Mouse (Mus musculus) midbrain, embryonic 11.5 days (tissue): ENCODE results near the gene Csf3r. TPM values are rescaled to one million over a fixed set of nuclear protein-coding genes. Genes with fewer than 3 reads are reported as not detected.
A peak's percentile ranks its signal among the peaks of the same experiment; 100 is the strongest.
"Not testable (repeated sequence)": the region's sequence is repeated elsewhere in the genome, so short reads cannot be mapped to it uniquely, and the experiment has no call there.

Experiments
- ATAC-seq: fragments of 200-750 bp; cut with Nextera tagmentation; 2 replicates; pipeline ENCODE4 v1.8.0; 2017; ENCODE audit warnings: moderate TSS enrichment, moderate library complexity; ENCODE audit not compliant: low FRiP score
- DNase-seq: peaks from one replicate; pipeline ENCODE4 v3.0.0; 2015; ENCODE audit warnings: low spot score; ENCODE audit errors: missing footprints
- H3K27ac ChIP-seq: fragments of 300-500 bp; sonication (generic); 2 replicates; pipeline ENCODE4 v1.5.1; 2014; ENCODE audit warnings: low read depth, low read length
- H3K27me3 ChIP-seq: fragments of 300-500 bp; sonication (generic); 2 replicates; pipeline ENCODE4 v1.6.1; 2014; ENCODE audit warnings: mild to moderate bottlenecking, low read length, moderate library complexity, mixed read lengths; ENCODE audit not compliant: control insufficient read depth, insufficient read depth
- H3K36me3 ChIP-seq: fragments of 300-500 bp; sonication (generic); 2 replicates; pipeline ENCODE4 v1.6.1; 2014; ENCODE audit warnings: mild to moderate bottlenecking, low read length, moderate library complexity, mixed read lengths; ENCODE audit not compliant: control insufficient read depth, insufficient read depth
- H3K4me1 ChIP-seq: fragments of 300-500 bp; sonication (generic); 2 replicates; pipeline ENCODE4 v1.6.1; 2014; ENCODE audit warnings: low read length; ENCODE audit not compliant: control insufficient read depth, insufficient read depth
- H3K4me2 ChIP-seq: fragments of 300-500 bp; sonication (generic); 2 replicates; pipeline ENCODE4 v1.6.1; 2014; ENCODE audit warnings: mild to moderate bottlenecking, moderate library complexity
- H3K4me3 ChIP-seq: fragments of 300-500 bp; sonication (generic); 2 replicates; pipeline ENCODE4 v1.5.1; 2014; ENCODE audit warnings: low read depth, low read length
- H3K9ac ChIP-seq: fragments of 300-500 bp; sonication (generic); 2 replicates; pipeline ENCODE4 v1.6.1; 2014; ENCODE audit warnings: low read length
- H3K9me3 ChIP-seq: fragments of 300-500 bp; sonication (generic); 2 replicates; pipeline ENCODE4 v1.6.1; 2016; ENCODE audit warnings: low read length; ENCODE audit not compliant: control insufficient read depth
- WGBS: fragments of 180-500 bp; shearing (Covaris S2); extraction: QIAGEN DNeasy Blood & Tissue Kit; methylation state at CpG from one replicate; pipeline ENCODE4 v1.1.7; 2014; 5-methylcytosine and 5-hydroxymethylcytosine counted together
- polyA plus RNA-seq: library from polyadenylated mRNA; unstranded; fragments of >200 nt; fragmentation: Nextera tagmentation; extraction: Ambion mirVana; gene quantifications from 2 replicates; pipeline ENCODE4 v1.2.1, GENCODE M21; 2014

The Csf3r gene
- 0.26 and 0.59 TPM in 2 replicates for polyA plus RNA-seq

DNA sequence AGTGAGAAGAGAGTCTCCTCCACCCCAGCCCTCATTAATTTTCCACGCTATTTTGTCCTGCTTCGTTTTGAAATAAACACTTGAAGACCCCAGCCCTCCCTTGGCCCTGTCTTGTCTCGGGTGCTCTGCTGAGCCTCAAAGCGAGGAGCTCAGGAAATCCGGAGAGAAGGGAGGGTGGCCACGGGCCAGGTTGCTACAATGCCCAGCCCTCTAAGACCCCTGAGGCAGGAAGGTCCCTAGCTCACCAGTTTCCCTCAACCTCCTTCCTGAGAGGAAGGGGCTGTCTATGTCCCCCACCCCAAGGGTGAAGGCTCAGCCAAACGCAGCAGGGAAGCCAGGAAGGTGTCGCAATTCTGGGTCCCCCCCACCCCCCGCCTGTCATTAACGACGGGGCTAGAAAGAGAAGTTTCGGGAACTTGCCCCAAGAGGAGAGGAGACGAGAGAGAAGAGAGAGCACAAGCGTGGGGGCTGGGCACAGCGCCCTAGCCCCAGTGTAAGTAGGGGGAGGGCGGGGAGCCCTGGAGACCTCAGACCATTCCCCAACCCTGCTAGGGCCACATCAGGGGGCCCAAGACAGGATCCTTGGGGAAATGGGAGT, at the start of gene Csf3r:
TSS of gene Csf3r (plus strand) at position 248 of the 598 bp plus-strand sequence.
- no peak within 1 kb of the TSS for H3K4me3 ChIP-seq

DNA sequence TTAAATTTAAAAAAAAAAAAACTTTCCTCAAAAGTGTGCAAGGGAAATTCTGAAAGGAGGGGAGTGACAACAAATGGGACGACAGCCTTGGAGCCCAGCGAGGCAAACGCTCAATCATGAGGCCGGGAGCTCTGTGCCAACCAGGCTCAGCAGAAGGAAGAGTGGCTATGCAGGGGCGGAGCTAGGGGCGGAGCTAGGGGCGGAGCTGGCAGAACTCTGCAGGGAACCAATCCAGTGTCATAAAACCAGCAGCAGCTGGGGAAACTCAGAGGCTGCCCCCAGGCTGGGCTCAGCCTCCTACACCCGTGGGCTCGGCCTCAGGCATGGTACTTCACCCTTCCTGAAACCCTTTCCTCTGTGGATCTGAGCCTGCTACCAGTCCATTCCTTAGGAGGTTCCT, 46.6 kb upstream of the Csf3r start:
- no peak overlapping the region for H3K9ac ChIP-seq
- WGBS: 73% methylated on average over 9 of the region's 9 CpGs
- no peak for DNase-seq

More for the DNA sequence above, at the start of gene Csf3r:
- H3K4me1 ChIP-seq: no peaks in the 10 kb centered on the region
- no peaks in the 10 kb centered on the region for H3K36me3 ChIP-seq
- WGBS: 57% methylated on average over 16 of the region's 16 CpGs
- no peak within 1 kb of the TSS for H3K4me2 ChIP-seq
- H3K9me3 ChIP-seq: no peaks in the 10 kb centered on the region
- ATAC-seq: no peak
- no peak for DNase-seq
- H3K27ac ChIP-seq: no peak within 1 kb of the TSS
- H3K9ac ChIP-seq: no peak within 1 kb of the TSS
- no peaks in the 10 kb centered on the region for H3K27me3 ChIP-seq

DNA sequence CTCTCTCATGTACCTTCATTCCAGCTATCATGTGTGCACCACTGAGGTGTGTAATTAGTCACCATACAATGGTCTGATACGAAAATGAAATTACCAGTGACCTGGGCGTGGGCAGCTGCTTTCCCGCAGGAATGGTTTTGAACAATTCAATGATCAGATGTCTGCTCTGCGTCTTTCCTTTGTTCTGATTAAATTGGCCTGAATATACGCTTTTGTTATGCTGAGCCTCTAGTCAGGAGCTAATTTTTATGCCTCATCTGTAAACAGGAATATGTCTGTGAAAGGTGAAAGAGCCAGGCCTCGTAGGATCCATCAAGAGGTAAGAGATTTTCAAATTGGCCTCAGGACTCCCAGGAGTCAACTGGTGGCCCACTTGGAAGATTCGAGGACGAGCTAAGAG, 41.1 kb upstream of the Csf3r start:
- DNase-seq (no peak), ATAC-seq (no peak)
- H3K4me3 ChIP-seq: no peak overlapping the region
- no peak overlapping the region for H3K4me2 ChIP-seq
- H3K27ac ChIP-seq: no peak overlapping the region
- no peaks in the 10 kb centered on the region for H3K9me3 ChIP-seq
- no peaks in the 10 kb centered on the region for H3K4me1 ChIP-seq
- H3K27me3 ChIP-seq: no peaks in the 10 kb centered on the region
- H3K9ac ChIP-seq: no peak overlapping the region
- H3K36me3 ChIP-seq: no peaks in the 10 kb centered on the region
- WGBS: 77% methylated on average over 8 of the region's 8 CpGs

More for the DNA sequence above, 46.6 kb upstream of the Csf3r start:
- H3K4me1 ChIP-seq: peaks cover 2% of the 10 kb centered on the region; the same call in 1 of the 2 replicates
- H3K9me3 ChIP-seq: no peaks in the 10 kb centered on the region
- no peaks in the 10 kb centered on the region for H3K36me3 ChIP-seq
- no peak overlapping the region for H3K4me3 ChIP-seq
- H3K4me2 ChIP-seq: no peak overlapping the region
- no peaks in the 10 kb centered on the region for H3K27me3 ChIP-seq
- H3K27ac ChIP-seq: no peak overlapping the region
- no peak for ATAC-seq

DNA sequence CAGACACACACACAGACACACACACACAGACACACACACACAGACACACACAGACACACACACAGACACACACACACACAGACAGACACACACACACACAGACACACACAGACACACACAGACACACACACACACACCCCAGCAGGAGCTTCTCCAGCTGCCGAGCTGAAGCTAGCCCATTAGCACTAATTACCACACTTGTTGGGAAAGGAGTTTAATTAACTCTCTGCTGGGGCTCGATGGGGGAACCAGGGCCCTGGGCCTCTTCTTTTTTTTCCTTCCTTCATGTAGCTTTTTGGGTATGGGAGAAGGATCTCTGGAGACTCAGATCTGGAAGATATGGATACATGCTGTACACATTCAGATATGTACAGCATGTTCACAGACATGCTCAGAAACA, 38.6 kb upstream of the Csf3r start:
- H3K9me3 ChIP-seq, H3K4me1 ChIP-seq, H3K9ac ChIP-seq, H3K27me3 ChIP-seq, H3K36me3 ChIP-seq, ATAC-seq, H3K4me3 ChIP-seq, H3K4me2 ChIP-seq, H3K27ac ChIP-seq, DNase-seq: not testable (repeated sequence)
- WGBS: 50% methylated on average over 2 of the region's 2 CpGs

DNA sequence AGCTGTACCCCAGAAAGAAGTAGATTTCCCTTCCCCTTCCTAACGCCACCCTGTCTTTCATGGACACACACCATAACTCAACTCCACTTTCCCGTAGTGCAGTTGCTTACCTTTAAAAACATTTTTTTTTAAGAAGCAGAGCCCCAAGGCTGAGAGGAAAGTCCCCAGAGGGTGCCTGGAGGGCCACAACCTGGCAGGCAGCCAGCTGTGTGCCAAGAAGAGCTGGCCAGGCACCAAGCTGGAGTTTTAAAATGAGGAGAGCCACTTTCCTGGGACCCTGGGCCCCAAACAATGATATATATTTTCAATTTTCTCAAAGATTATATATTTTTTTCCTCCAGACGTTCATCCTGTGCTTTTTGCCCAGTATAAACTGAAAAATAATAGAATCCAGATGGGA, 37.3 kb upstream of the Csf3r start:
- ATAC-seq: no peak
- no peaks in the 10 kb centered on the region for H3K36me3 ChIP-seq
- H3K9me3 ChIP-seq: no peaks in the 10 kb centered on the region
- WGBS: 71% methylated on average over 3 of the region's 3 CpGs
- no peak overlapping the region for H3K4me2 ChIP-seq
- H3K27me3 ChIP-seq: no peaks in the 10 kb centered on the region
- DNase-seq: no peak
- no peak overlapping the region for H3K4me3 ChIP-seq
- no peaks in the 10 kb centered on the region for H3K4me1 ChIP-seq
- H3K9ac ChIP-seq: no peak overlapping the region
- no peak overlapping the region for H3K27ac ChIP-seq

DNA sequence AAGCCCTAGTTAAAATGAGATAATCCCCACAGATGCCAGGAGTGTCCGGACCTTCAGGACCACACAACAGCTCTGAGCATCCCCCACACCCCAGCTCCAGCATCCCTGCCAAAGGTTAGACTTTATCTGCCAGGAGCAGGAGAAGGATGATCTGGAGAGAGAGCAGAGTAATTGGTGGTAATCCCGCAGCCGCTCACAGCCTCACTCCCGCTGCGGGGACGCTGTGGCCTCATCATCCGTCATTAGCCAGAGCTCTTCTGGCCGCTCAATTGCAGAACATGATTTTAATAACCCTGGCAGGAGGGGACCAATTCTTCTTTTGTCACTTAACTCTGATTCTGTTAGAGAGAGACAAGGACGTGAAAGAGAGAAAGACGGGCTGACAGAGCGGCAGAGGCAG, 35.3 kb upstream of the Csf3r start:
- no peak overlapping the region for H3K27ac ChIP-seq
- H3K4me1 ChIP-seq: no peaks in the 10 kb centered on the region
- H3K9ac ChIP-seq: no peak overlapping the region
- no peaks in the 10 kb centered on the region for H3K27me3 ChIP-seq
- H3K4me2 ChIP-seq: no peak overlapping the region
- ATAC-seq (no peak), DNase-seq (no peak)
- WGBS: 68% methylated on average over 11 of the region's 11 CpGs
- no peak overlapping the region for H3K4me3 ChIP-seq
- H3K36me3 ChIP-seq: no peaks in the 10 kb centered on the region
- H3K9me3 ChIP-seq: no peaks in the 10 kb centered on the region

DNA sequence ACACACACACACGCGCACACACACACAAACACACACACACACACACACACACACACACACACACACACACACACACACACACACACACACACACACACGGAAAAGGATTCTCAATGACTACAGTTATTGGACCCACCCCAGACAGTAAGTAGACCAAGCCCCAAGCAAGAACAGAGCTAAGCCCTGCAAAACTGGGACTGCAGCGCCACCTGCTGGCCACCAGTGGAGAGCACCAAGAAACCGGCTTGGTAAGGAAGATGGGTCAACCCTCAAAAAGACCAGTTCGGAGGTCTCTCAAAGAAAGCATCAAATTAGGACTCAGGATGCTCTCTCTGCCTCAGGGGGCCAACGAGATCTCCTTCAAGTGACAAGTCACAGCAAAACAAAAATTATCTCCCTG, 34.2 kb upstream of the Csf3r start:
- Histone ChIP-seq H3K9me3 (no peaks in the 10 kb centered on the region), H3K4me2 (no peak overlapping the region), H3K9ac (no peak overlapping the region), H3K36me3 (no peaks in the 10 kb centered on the region), H3K4me3 (no peak overlapping the region), H3K27ac (no peak overlapping the region), H3K4me1 (no peaks in the 10 kb centered on the region), H3K27me3 (no peaks in the 10 kb centered on the region)
- ATAC-seq (peak; percentile 44; the same call in 1 of the 2 replicates), DNase-seq (peak; percentile 97)
- 32% methylated on average over 7 of the region's 7 CpGs for WGBS

DNA sequence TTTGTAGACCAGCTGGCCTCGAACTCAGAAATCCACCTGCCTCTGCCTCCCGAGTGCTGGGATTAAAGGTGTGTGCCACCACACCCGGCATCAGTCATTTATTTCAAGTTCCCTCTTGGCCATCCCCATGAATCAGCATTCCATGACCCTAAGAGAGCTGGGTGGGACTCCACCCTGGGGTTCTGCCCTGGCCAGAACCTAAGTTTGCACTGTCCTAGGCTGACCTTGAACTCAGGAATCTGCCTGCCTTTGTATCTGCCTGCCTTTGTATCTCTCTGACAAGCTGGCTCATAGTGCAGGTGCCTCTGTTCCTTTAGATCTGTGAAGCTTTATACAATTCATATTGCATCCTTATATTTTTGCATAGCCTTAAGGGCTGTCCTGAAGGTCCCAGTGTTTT, 32.1 kb upstream of the Csf3r start:
- ATAC-seq (no peak), DNase-seq (no peak)
- Histone ChIP-seq H3K4me3 (no peak overlapping the region), H3K4me2 (no peak overlapping the region), H3K36me3 (no peaks in the 10 kb centered on the region), H3K4me1 (no peaks in the 10 kb centered on the region), H3K27ac (no peak overlapping the region), H3K9ac (no peak overlapping the region), H3K27me3 (no peaks in the 10 kb centered on the region), H3K9me3 (no peaks in the 10 kb centered on the region)
- WGBS: 84% methylated on average over 3 of the region's 3 CpGs

DNA sequence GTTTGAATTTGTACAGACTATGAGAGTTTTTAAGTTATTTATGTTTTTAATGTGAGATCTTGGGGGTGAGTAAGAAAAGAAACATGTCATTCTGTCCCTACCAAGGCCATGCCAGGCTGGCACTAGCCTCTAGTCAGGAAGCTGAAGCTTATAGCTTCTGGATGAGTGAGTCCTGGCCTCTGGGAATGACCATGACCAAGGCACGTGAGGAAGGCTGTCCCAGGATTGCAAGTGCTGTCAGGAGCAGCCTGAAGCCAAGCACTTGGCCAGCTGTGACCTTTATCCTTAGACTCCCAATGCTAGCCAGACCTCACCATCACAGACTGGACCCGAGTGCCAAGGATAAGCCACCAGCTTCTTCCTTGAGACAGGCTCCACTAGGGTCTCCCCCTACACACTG, 31.4 kb upstream of the Csf3r start:
- Histone ChIP-seq H3K4me2 (no peak overlapping the region), H3K27me3 (no peaks in the 10 kb centered on the region), H3K27ac (no peak overlapping the region), H3K4me3 (no peak overlapping the region), H3K4me1 (no peaks in the 10 kb centered on the region), H3K9me3 (peaks cover 3% of the 10 kb centered on the region; the same call in 1 of the 2 replicates), H3K36me3 (no peaks in the 10 kb centered on the region), H3K9ac (no peak overlapping the region)
- DNase-seq (no peak), ATAC-seq (no peak)
- WGBS: 62% methylated on average over 2 of the region's 2 CpGs
